Mouse (Mus musculus): ENCODE measurements around the gene Pan2. TPM values are rescaled to one million over a fixed set of nuclear protein-coding genes. Genes with fewer than 3 reads are reported as not detected.
"Not testable (repeated sequence)": the region's sequence is repeated elsewhere in the genome, so short reads cannot be mapped to it uniquely, and the experiment has no call there.

Pan2 gene
- total and polyA plus RNA-seq, 2 experiments from 2014 or later, result 14.3 to 25.2 TPM

DNA sequence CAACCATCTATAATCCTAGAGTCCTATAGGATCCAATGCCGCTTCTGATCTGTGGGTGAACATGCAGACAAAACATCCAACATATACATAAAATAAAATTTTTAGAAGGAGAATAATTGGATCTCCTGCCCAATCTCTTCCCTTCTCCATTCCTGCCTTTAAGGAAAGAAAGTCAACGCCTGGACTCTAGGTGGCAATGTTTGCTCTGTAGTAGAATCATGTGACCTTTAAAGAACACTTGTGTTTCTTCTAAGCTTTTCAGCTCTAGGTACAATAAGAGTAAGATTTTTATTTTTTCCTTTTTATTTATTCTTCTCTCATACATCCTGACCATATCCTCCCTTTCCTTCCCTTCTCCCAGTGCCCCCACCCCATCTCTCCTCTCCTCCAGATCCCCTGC lies 31.3 kb upstream of the Pan2 start:
- ATAC-seq, result no peak
- Histone ChIP-seq H3K27ac (no peak overlapping the region), H3K36me3 (ENCODE audit: insufficient read depth, low read length) (no peaks in the 10 kb centered on the region), H3K9ac (replicated peaks; ENCODE audit: low read length) (no peak overlapping the region), H3K4me3 (ENCODE audit: low read length) (no peak overlapping the region), H3K9me3 (ENCODE audit: low read length) (no peaks in the 10 kb centered on the region), H3K4me1 (ENCODE audit: insufficient read depth, low read length) (no peaks in the 10 kb centered on the region), H3K4me2 (ENCODE audit: low read depth, low read length) (no peak overlapping the region), H3K27me3 (ENCODE audit: insufficient read depth, low read length) (no peaks in the 10 kb centered on the region)
- WGBS, result 71% methylated on average over 2 of the region's 2 CpGs
- no peak for DNase-seq (ENCODE audit: low spot score)
- peak; percentile 41 for TF ChIP-seq CTCF (IDR thresholded peaks at IDR 0.05; ENCODE audit: low read depth)

- not testable (repeated sequence) for ATAC-seq; H3K9ac ChIP-seq (replicated peaks; ENCODE audit: low read length); DNase-seq (ENCODE audit: low spot score); H3K27me3 ChIP-seq (ENCODE audit: insufficient read depth, low read length); H3K9me3 ChIP-seq (ENCODE audit: low read length); H3K4me2 ChIP-seq (ENCODE audit: low read depth, low read length); H3K4me3 ChIP-seq (ENCODE audit: low read length); H3K4me1 ChIP-seq (ENCODE audit: insufficient read depth, low read length); H3K27ac ChIP-seq; H3K36me3 ChIP-seq (ENCODE audit: insufficient read depth, low read length)
- 93% methylated on average over 4 of the region's 7 CpGs for WGBS
Measured at GRCm38 (mm10) chr10:128272819-128273439, 30.2 kb upstream of the Pan2 start.

DNA sequence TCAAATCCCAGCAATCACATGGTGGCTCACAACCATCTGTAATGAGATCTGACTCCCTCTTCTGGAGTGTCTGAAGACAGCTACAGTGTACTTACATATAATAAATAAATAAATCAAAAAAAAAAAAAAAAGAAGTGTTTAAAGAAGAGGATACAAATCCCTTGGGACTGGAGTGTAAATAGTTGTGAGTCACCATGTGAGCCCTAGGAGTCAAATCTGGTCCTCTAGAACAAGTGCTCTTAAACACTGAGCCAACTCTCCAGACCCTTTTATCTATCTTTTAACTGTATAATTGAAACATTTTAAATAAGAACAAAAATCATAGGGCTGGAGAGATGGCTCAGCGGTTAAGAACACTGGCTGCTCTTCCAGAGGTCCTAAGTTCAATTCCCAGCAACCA lies 27.8 kb upstream of the Pan2 start:
- H3K4me2 ChIP-seq (ENCODE audit: low read depth, low read length); H3K27me3 ChIP-seq (ENCODE audit: insufficient read depth, low read length); H3K27ac ChIP-seq; DNase-seq (ENCODE audit: low spot score); H3K9me3 ChIP-seq (ENCODE audit: low read length); H3K4me3 ChIP-seq (ENCODE audit: low read length); ATAC-seq; H3K4me1 ChIP-seq (ENCODE audit: insufficient read depth, low read length); H3K9ac ChIP-seq (replicated peaks; ENCODE audit: low read length): not testable (repeated sequence)
- peaks cover 10% of the 10 kb centered on the region; the same call in 1 of the 2 replicates for H3K36me3 ChIP-seq (ENCODE audit: insufficient read depth, low read length)
- WGBS, result 100% methylated on average over 1 of the region's 1 CpGs

GRCm38 (mm10) chr10:128278158-128278557 lies 25.0 kb upstream of the Pan2 start:
- no peaks in the 10 kb centered on the region for H3K9me3 ChIP-seq (ENCODE audit: low read length)
- no peak overlapping the region for H3K4me2 ChIP-seq (ENCODE audit: low read depth, low read length)
- ATAC-seq, result no peak
- no peaks in the 10 kb centered on the region for H3K4me1 ChIP-seq (ENCODE audit: insufficient read depth, low read length)
- H3K27me3 ChIP-seq (ENCODE audit: insufficient read depth, low read length), result no peaks in the 10 kb centered on the region
- H3K4me3 ChIP-seq (ENCODE audit: low read length), result no peak overlapping the region
- no peak for DNase-seq (ENCODE audit: low spot score)
- H3K9ac ChIP-seq (replicated peaks; ENCODE audit: low read length), result no peak overlapping the region
- TF ChIP-seq CTCF (IDR thresholded peaks at IDR 0.05; ENCODE audit: low read depth), result no peak
- 61% methylated on average over 6 of the region's 6 CpGs for WGBS
- H3K36me3 ChIP-seq (ENCODE audit: insufficient read depth, low read length), result peaks cover 30% of the 10 kb centered on the region
- no peak overlapping the region for H3K27ac ChIP-seq

- no peak for DNase-seq (ENCODE audit: low spot score)
- TF ChIP-seq CTCF (IDR thresholded peaks at IDR 0.05; ENCODE audit: low read depth), result no peak
- WGBS, result 87% methylated on average over 6 of the region's 6 CpGs
- no peaks in the 10 kb centered on the region for H3K9me3 ChIP-seq (ENCODE audit: low read length)
- H3K4me3 ChIP-seq (ENCODE audit: low read length), result no peak overlapping the region
- H3K27ac ChIP-seq, result no peak overlapping the region
- no peak overlapping the region for H3K4me2 ChIP-seq (ENCODE audit: low read depth, low read length)
- no peaks in the 10 kb centered on the region for H3K4me1 ChIP-seq (ENCODE audit: insufficient read depth, low read length)
- H3K27me3 ChIP-seq (ENCODE audit: insufficient read depth, low read length), result no peaks in the 10 kb centered on the region
- no peak for ATAC-seq
- no peak overlapping the region for H3K9ac ChIP-seq (replicated peaks; ENCODE audit: low read length)
- H3K36me3 ChIP-seq (ENCODE audit: insufficient read depth, low read length), result peaks cover 40% of the 10 kb centered on the region
Measured at GRCm38 (mm10) chr10:128280943-128281342, 22.2 kb upstream of the Pan2 start.

DNA sequence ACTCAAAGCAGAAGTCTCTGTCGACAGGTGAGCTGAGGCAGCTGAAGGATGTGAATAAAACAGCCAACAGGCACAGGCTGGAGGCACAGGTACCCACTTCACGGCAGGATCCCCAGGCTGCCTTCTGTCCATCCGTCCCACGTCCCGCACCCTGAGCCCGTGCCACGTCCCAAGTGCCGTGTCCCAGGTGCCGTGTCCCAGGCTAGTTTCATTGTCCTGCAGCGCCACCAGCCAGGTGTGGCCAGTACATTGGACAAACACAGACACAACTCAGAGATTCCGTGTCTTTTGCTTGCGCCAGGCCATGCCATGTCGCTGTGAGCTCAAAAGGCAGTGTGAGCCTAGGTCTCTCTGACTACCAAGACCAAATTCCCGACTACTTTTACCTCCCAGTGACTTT lies 21.5 kb upstream of the Pan2 start:
- Histone ChIP-seq H3K4me1 (ENCODE audit: insufficient read depth, low read length) (no peaks in the 10 kb centered on the region), H3K4me2 (ENCODE audit: low read depth, low read length) (no peak overlapping the region), H3K36me3 (ENCODE audit: insufficient read depth, low read length) (peaks cover 42% of the 10 kb centered on the region), H3K9me3 (ENCODE audit: low read length) (no peaks in the 10 kb centered on the region), H3K4me3 (ENCODE audit: low read length) (no peak overlapping the region), H3K27ac (no peak overlapping the region), H3K27me3 (ENCODE audit: insufficient read depth, low read length) (no peaks in the 10 kb centered on the region), H3K9ac (replicated peaks; ENCODE audit: low read length) (no peak overlapping the region)
- DNase-seq (ENCODE audit: low spot score), result no peak
- WGBS, result 92% methylated on average over 14 of the region's 14 CpGs
- no peak for TF ChIP-seq CTCF (IDR thresholded peaks at IDR 0.05; ENCODE audit: low read depth)
- no peak for ATAC-seq

DNA sequence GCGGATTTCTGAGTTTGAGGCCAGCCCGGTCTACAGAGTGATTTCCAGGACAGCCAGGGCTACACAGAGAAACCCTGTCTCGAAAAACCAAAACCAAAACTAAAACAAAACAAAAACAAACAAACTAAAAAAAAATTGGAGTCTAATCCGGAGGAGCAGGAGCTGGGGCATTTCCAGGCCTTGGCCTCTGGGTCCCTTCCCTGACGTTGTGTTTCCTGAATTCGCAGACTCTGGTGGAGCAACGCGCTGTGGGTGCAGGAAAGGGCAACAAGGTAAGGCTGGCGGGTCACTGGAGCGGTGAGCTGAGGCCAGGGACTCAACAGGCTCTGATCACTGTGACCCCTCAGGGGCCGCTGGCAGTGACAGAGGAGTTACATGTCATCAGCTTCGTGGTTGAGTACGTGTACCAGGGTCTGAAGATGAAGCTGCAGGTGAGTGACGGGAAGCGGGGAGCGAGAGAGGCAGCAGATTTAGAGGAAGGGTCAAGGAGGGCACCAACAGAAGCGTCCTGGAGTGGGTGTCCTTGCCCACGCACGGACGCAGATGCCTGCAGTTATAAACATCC lies 20.2 kb upstream of the Pan2 start:
- DNase-seq (ENCODE audit: low spot score) (no peak), ATAC-seq (no peak)
- no peak overlapping the region for H3K4me2 ChIP-seq (ENCODE audit: low read depth, low read length)
- no peaks in the 10 kb centered on the region for H3K27me3 ChIP-seq (ENCODE audit: insufficient read depth, low read length)
- H3K36me3 ChIP-seq (ENCODE audit: insufficient read depth, low read length), result peaks cover 45% of the 10 kb centered on the region
- H3K9me3 ChIP-seq (ENCODE audit: low read length), result no peaks in the 10 kb centered on the region
- H3K4me1 ChIP-seq (ENCODE audit: insufficient read depth, low read length), result no peaks in the 10 kb centered on the region
- 86% methylated on average over 20 of the region's 20 CpGs for whole genome bisulfite sequencing
- TF ChIP-seq CTCF (IDR thresholded peaks at IDR 0.05; ENCODE audit: low read depth), result no peak
- no peak overlapping the region for H3K4me3 ChIP-seq (ENCODE audit: low read length)
- no peak overlapping the region for H3K9ac ChIP-seq (replicated peaks; ENCODE audit: low read length)
- peak overlapping the region; percentile 55; the same call in 1 of the 2 replicates for H3K27ac ChIP-seq
